Mouse (Mus musculus): ENCODE measurements at regions not wholly inside any gene's neighbourhood (a gene's known extent, or its start where the extent isn't known, plus 50 kb on each side); places are given as distances from the start of the nearest gene placed in this dataset.

DNA sequence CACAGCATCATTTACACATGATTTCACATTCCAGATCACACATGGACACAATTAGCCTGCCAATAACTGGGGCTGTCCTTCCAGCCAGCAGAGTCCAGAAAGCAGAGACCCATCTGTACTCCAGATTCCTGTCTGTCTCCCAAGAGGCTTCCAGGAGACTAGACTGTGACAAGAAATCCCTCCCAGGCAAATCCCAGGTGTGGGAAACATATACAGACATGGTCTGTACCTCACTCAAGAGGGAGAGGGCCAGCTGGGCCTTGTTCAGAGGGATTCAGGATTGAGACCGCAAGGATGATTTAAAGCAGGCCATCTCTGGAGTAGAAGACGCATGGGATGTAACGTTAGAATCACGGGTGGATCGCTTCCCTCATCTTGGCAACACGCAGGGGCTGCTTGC is 182.7 kb upstream of the Prr30 start:
- no peak for DNase-seq

GRCm38 (mm10) chr14:101381943-101382342 is 181.8 kb upstream of the Prr30 start:
- no peak for DNase-seq

GRCm38 (mm10) chr14:101379663-101380006 is 179.5 kb upstream of the Prr30 start:
- no peak for DNase-seq

GRCm38 (mm10) chr14:101378965-101379662 is 179.0 kb upstream of the Prr30 start:
- peak; percentile 75 to 78 for DNase-seq

DNA sequence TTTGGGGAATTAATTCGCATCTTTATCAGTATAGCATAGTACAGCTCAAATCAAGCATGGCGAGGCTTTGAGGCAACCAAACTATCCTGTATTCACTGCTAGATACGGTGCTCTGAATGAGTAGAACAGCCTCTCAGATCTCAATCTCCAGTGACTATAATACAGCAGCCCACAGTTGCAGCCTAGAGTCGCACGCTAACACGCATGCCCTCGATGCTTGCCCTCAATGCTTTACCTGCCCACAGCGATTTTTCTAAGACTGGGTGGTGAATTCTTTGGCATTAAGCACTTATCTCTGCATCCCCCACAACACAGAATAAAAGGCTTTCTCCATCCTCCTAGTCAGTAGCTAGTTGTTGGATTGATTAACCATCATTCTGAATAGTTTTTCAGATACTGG is 178.4 kb upstream of the Prr30 start:
- no peak for DNase-seq

GRCm38 (mm10) chr14:101376690-101377089 is 176.6 kb upstream of the Prr30 start:
- DNase-seq, result no peak

GRCm38 (mm10) chr14:101375833-101376232 is 175.7 kb upstream of the Prr30 start:
- no peak for DNase-seq

GRCm38 (mm10) chr14:101373864-101374263 is 173.7 kb upstream of the Prr30 start:
- no peak for DNase-seq

- no peak for DNase-seq
These were observed 159.7 kb upstream of the Prr30 start for GRCm38 (mm10) chr14:101359860-101360259.

DNA sequence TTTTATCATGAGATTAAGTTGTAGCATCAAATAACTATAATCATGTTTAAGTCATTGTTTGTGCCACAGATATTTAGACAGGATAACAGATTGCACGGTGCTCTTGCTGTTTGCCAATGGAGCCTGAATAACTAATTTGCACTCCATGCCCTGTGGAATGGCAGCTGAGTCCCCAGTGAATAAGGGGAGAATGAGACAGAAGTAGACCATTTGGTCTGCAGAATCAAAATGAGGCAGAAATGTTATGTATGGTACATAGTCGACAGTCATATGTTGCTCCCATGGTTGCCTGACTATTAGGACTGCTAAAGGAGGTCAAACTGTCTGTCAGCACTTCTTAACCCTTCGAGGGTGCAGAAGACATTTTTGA is 152.9 kb upstream of the Prr30 start:
- DNase-seq, result no peak

DNA sequence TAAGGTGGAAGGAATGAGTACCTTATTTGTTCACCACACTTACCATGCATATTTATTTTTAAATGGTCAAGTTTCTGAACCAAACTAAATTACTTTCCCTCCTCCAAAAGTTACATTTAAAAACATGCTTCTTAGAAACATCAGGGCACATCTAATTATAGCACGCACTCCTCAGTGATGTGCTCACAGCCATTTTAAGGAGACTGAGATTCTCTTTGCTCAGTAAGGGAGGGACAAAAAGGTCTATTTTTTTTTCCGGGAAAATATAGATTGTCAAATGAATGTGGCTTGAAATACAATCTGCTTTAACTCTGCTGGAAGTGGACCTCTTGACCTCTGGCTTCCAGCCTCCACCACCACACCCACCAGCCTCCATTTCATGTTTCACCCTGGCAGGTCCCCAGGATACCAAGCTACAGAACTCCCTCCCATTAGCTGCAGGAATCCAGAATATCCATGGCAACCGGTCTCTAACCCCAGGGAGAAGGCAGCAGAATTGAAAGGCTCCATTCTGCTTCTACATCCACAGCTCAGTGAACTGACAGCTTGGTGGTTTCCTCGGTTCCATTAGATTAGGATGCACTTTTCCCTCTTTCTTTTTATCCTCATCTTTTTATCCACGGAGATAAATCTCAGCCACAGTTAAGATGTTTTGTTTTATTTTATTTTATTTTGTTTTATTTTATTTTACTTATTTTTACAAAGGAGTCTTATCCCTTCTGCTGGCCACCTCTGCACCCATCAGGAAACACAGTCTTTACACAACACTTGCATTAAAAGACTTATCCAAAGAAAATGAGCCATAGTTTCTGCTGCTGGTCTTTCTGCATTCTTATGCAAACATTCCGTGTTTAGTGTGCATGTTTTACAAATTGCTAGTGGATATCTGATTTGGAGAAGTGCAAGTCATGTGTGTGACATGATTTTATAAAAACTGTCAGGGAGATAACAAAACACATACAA is 152.2 kb upstream of the Prr30 start:
- DNase-seq, result peak in 1 of 2 experiments; percentile 4

DNA sequence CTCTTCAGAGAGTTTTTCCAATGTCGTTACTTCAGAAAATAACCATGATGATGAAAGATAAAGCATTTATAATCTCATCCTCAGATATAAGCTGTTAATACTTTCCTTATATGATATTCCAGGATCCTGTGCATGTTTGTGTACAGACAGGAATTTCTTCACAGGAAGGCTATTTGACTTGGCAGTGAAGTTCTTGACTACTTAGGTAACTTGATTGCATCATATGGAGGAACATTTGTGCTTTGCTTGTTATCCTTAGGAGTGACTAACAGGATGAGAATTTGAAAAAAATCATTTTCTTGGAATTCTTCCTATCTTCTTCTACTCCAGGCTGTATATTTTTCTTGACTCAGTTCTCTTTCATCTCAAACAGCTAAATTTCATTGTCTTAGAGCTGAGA is 140.2 kb upstream of the Prr30 start:
- DNase-seq, result no peak

- no peak for DNase-seq
These were observed 131.9 kb upstream of the Prr30 start for GRCm38 (mm10) chr14:101332015-101332414.

DNA sequence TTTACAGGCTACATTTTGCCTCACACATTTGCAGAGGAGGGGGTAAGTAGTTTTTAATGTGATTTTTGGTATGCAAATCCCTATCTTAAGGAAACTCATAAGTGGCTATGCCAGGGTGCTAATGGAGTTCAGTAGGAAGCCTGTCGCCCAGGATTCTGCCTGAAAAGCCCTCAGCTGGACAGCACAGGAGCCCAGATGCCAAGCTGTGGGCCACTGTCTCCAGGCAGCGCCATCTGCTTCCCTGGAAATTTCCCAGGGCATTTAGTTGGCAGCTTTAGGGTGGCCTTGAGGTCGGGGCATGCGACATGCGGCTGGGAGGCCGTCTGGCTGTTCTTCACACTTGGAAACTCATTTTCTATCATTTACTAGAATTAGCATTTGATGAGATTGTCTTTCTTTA is 127.3 kb upstream of the Prr30 start:
- peak; percentile 32 to 47 for DNase-seq

GRCm38 (mm10) chr14:101326477-101326941 is 126.4 kb upstream of the Prr30 start:
- no peak for DNase-seq

DNA sequence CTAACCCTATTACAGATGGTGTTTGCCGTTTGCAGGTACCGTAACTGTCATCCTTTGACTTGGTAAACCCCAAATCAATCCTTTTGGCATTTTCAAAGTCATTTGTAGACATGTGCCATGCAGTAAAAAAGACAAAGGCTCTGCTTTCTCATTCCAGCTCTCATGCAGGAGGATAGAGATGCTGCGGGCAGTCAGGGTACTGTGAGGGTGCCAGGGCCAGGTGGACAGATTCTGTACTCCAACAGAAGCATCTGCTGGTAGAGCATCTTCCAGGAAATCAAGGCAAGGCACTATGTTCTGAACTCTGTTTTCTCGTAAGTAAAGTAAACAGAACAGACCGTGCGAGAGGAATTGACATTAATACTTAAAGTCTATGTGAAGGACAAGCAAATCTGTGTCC is 123.2 kb upstream of the Prr30 start:
- DNase-seq, result no peak

GRCm38 (mm10) chr14:101307920-101308319 is 107.8 kb upstream of the Prr30 start:
- DNase-seq, result no peak

DNA sequence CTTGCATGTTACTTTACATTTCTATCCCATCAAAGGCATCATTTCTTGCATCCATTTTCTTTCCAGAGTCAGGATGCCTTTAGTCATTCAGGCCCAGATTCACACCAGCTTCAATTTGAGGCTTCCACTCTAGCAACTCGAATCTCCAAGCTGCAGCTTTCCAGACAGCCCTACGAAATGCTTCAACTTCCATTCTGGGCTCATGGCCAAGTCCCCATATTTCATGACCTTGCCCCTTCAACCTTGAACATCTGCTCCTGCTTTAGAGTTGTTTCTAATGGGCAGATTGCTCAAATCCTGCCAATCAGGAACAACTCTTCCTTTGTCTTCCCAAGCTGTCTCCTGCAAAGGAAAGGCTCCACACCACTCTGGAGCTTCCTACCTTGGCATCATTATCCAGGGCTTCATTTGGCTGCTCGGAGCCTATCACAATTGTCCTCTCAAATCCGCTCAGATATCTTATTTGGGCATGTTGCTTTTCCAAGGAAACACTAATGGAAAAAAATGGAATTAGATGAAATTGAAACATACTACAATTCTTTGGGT is 104.4 kb upstream of the Prr30 start:
- DNase-seq, result no peak

DNA sequence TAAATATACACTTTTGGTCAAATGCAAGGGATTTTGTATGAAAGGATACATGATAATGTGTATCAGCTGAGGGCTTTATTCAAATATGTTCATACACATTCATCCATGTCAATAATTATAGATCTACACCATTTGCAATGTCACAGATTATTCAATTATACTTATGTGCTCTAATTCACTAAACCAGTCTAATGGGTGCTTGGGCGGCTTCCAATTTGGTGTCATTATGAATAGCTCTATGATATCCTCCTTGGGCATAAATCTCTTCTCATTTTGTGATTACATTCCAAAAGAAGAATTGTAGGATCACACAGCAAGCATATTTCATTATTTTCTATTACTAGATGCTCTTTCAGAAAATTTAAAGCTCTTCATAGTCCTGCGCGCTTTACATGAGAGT is 97.7 kb upstream of the Prr30 start:
- no peak for DNase-seq

GRCm38 (mm10) chr14:101294693-101295092 is 94.6 kb upstream of the Prr30 start:
- peak in 1 of 2 experiments; percentile 5 for DNase-seq

DNA sequence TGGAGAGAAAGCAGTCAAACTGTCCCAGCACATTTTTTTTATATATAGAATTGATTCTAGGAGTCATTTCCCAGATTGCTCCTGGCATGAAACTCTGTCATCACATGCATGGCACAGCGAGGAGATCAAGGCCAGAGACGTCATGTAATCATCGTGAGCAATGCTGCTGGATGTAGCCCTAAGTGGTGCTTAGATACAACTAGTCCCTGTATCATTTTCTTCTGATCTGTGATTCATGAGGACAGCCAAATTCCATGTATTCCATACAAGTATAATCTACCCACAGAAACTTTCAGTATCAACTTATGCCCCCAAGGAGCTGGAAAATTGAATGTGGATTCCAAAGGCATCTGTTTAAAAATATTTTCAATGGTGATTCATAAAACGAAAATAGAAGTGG is 87.6 kb upstream of the Prr30 start:
- no peak for DNase-seq

DNA sequence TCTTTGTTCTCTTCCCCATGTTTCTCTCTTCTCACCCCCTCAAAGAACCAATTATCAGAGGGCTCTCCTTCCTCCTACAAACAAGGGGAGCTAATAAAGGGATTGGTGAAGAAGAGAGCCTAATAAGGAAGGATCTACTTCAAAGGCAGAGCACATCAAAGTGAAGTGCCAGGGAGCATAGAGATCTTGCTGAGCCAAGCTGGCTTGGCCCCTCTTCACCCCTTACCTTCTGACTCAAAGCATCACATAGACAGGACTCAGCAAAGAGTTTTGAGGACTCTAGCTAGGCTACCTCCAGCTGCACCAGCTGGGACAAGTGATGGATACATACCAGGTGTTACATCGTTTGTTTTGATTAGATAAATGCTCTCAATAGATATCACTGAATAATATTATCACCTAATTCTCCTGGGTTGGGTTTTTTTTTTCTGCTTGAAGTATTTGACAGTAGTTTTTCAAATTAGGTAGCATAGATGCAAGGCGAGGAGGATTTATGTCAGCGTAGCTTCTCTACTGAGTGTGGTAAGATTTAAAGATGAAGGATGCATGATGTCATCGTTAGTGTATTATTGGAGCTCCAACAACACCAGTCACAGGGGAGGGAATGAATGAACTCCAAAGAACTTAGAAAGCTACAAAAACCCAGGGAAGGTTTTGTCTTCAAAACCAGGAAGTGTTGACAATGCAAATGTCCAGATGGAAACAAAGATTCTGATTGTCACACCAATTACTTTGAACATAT is 69.1 kb upstream of the Prr30 start:
- no peak for DNase-seq

GRCm38 (mm10) chr14:101267536-101267935 is 67.4 kb upstream of the Prr30 start:
- DNase-seq, result no peak

Data from cerebellum, postnatal 36 days (tissue).